Mouse (Mus musculus) right cerebral cortex, postnatal 10 days (tissue): ENCODE measurements around the gene Aaas.

ENCODE experiments used
- DNase-seq, 2 experiments: peaks; one replicate each; pipeline ENCODE4 v3.0.0; 2021; ENCODE audit warnings: low spot score in 2 of 2

Gene Aaas

DNA sequence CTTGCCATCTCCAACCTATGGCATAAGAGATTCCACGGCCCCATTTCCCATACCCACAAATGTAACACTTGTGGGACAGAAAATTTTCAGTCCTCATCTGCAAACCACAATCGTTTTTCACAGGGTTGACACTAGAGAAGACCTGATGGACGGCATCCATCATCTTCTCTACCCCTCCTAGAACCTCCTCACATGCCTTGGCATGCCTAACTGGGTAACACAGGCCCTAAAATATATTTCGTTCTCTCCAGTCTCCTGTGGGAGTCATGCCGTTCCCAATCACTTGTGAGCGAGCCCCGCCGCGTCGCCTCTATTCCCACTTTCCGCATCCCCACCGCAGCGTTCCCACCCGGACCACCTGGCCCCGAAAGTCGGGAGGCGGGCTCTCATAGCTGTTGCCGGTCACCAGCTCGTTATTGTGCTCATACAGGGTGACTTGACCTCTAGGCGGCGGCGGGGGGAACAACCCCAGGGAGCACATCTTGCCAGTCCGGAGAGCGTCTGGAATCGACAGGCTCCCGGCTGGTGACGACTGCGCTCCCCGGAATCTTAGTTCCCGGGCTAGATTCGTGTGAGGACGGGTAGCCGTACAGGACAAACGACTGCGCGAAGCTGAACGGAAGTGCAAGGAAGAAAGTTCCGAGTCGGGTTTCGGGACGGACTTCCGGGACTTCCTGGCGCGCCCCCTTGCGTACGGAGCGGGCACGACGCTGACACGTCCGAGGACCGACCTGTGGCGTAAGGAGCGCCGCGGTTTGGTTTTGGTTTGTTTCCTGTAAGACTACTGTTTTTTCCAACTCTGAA is at the start of gene Aaas:
Aaas (minus strand) TSS at position 634 of the 804 bp plus-strand sequence.
- peak; percentile 97 for DNase-seq

DNA sequence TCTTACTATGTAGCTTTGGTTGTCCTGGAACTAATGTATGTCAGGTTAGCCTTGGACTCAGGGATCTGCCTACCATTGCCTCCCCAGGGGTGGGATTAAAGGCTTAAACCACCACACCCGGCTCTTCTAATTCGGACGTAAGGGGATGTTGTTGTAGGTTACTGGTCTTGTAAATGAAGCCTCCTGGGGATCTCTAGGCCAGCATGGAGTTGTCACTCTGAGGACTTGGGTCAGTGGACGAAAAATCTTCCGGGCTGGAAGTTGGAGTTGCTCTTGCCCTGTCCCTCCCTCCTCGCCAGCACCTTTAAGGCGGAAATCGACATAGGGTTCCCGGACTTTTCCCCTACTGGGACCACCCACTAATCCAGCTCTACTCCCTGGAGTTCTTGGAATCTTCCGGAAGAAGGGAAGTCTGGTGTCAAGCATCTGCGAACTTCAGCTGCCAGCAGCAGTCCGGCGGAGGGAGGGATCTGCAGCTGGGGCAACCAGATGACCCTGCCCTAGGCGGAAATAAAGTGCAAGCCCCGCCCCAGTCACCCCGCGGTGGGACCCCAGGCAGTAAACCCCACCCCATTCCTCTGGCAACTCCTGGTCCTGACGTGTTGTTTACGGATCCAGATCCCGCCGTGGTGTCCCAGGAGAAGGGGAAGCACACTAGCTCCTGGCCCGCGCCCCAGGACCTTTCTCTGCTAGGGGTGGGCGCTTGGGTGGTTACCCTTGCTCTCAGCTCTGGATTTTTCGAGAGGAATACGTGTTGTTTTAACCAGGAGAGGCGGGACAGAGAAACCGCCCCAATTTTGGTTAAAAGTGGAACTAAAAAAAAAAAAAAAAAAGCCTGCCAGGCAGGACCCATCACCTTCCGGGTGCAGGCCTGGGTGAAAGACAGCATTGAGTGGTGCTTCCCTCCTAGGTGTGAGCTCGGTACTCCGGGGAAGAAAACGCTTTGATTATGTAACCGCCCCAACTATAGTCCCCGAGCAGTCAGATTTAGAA is 49.0 kb upstream of the Aaas start:
- peak; percentile 70 to 72 for DNase-seq

DNA sequence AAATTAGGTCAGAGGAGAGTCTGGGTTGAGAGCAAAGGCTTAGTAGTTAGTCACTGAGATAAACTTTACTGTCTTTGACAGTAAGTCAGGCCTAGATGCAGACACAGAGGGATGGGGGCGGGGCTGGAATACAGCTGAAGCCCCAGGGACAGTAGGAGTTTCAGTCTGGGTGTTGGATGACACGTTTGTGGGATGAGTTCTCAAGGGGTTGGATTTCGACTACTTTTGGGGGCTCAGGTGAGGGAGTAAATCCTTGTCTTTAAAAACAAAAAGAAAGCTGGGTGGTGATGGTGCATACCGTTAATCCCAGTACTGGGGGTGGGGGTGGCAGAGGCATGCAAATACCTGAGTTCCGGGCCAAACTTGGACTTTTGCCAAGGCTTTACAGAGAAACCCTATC is 48.1 kb upstream of the Aaas start:
- DNase-seq = no peak

DNA sequence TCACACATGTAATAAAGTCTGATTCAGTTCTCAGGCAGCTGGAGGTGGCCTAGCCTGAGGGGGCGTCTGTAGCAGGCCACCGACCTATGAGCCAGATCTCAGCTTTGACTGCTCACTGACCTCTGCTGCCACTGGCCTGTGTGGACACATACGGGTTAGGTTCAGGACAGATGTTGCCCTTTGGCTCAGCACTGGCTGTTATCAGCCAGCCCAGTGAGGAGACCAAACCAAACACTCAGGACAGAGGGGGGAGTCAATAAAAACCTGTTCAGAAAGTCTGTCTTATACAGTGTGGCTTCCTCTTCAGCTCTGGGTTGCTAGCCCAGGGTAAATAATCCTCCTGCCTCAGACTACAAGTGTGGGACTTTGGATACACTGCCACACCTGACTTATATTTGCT is 44.5 kb upstream of the Aaas start:
- DNase-seq = no peak

DNA sequence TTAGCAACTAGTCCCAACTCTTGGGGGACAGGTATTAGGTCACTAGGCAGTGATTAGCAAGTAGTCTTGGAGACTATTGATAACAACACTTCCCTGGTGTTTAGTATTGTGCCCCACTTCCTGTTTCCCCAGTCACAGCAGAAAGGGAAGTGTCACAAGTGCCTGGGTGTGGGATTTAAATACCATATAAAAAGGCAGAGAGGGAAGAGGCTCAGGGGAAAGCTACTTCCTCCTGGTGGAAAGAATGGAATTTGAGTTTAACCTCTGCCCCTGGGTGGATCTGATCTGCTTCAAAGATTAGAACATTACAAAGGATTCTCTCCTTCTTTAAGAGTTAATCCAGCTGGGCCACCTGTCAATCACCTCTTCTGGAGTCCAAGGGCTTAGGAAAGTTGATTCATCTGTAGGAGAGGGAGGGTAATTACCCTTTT is 43.0 kb upstream of the Aaas start:
- DNase-seq = no peak

DNA sequence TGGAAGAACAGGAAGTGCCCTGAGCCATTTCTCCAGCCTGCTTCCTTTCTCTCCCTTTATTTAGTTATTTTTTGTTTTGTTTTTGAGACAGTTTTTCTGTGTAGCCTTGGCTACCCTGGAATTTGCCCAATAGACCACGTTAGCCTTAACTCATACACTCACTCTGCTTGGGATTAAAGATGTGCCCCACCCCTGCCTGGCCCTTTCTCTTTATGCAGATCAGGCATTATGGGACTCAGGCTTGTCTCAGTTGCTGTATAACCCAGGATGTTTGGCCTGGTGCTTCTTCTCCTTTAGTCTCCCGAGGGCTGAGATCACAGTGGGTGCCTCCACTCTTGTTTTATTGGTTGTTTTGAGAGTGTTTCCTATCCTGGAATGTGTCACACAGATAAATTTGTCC is 41.9 kb upstream of the Aaas start:
- no peak for DNase-seq

DNA sequence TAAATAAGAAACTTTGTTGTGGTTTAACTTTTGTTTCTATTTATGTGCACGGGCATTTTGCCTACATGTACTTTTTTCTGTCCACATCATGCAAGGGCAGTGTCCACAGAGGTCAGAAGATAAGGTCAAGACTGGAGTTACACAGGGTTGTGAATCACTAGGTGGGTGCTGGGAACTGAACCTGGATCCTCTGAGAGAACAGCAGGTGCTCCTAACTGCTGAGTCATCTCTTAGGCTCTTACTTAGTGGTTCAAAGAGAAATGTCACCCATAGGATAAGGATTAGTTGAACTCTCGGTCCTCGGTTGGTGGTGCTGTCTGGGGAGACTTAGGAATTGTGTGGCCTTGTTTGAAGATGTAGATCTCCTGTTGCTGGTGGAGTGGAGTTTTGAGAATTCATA is 38.4 kb upstream of the Aaas start:
- DNase-seq = no peak

DNA sequence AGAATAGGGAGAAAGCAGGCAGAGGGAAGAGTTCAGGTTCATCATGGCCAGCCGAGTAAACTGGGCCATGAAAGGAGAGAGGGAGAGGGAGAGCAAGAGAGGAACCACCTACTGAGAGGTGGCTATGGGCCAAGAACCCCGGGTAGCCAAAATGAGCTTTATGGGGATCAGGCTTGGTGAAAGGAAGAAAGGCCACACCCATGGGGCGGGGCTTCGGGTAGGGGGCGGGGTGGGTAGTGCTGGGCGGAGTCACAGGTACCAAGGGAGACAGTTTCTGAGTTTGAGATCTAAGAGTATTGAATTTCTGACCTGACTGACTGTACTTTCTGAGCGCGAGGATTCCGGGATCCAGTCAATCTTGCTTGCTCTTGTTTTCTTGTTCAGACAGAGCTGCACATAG is 36.1 kb upstream of the Aaas start:
- DNase-seq = no peak

DNA sequence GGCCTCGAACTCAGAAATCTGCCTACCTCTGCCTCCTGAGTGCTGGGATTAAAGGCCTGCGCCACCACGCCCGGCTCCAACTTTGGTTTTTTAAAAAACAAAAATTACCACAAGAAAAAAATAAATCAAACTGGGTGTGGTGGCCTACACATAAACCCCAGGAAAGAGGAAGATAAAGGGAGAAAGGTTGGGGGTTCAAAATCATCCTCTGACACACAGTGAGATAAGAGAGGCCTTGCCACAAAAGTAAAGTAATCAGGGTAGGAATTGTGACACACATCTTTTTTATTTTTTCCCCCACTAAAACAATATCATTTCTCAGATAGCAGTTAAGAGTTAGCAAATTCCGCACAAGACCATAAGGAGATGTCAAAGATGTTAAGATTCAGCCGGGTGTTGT is 33.1 kb upstream of the Aaas start:
- DNase-seq = no peak

DNA sequence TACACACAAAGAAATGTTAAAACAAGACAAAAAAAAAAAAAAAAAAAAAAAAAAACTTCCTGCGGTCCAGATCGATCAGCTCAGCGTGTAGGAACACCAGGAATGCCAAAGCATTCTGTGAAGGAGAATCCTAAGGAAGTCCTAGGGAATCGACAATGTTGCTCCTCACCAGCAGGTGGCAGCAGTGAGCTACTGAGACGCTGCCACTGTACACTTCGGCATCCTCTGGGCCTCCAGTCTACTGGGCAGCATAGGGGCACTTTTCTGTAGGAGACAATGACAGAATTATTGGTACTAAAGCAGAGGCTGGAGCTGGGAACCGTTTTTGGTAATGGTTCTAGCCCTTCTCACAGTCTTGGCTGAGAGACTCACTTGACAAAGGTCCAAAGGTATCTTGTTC is 31.0 kb upstream of the Aaas start:
- peak; percentile 85 to 88 for DNase-seq

DNA sequence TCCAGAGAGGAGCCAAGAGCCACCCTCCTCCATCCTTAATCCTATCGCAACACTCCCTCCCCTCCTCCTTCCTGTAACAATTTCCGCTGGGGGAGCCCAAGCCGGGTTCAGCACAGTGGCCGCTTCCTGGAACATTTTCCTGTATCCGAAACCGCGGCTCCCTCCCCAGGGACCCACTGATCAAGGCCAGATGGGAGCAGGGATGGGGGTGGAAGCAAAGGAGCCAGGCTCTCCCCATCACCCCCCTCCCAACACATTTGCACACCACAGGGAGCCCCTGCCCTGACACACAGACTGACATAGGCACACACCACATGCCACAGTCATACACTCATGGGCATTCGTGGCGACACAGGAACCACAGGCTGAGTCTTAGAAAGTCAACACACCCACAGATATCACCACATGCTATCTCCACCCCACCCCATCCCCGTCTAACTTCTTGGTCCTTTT is 27.3 kb upstream of the Aaas start:
- no peak for DNase-seq

DNA sequence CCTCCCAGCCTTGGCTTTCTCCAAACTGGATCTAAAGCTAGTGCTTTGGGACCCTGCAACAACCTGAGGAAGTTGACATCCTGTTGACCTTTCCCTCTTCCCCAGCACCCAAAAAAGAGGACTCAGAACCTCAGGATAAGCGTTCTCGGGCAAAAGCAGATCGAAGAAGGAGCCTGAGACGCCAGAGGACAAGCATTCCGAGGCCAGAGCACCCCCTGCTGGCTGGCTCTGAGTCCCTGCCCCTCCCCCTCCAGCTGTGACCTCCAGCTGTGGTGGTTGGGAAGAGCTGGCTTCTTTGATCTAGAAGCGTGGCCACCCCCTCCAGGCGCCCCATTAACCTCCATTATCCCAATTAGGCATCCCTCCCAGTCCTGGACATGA is 26.6 kb upstream of the Aaas start:
- peak; percentile 81 to 84 for DNase-seq

DNA sequence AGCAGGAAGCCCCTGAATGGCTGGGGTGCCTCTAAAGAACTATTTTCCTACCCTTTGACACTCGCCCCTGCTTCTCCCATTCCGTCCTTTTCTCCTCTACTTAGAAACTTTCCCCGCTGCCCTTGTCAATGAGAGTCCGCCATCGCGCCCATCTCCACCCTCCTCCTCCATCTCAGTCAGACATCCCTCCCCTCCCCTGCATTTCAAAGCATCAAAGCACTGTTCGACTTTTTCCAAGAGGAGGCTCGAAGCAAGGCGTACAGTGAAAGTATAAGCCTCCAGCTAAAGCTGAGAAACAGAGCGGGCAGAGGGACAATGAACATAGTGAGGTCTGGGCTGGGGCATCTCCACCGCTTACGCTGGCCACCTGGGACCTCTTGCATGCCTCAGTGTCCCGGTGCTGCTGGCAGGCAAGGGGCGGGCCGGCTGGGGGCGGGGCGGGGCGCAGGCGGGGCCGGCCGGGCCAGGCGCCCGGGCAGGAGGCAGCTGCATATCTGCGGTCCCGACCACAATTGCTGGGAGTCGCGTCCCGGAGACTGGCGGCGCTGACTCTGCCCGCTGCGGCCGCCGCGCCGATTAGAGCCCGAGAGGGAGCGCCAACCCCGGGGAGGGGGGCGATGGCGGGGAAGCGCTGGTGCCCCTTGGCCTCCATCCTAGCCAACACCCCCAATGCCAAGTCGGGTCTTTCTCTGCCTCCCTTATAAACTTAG is 26.0 kb upstream of the Aaas start:
- peak in 1 of 2 experiments; percentile 34 for DNase-seq

DNA sequence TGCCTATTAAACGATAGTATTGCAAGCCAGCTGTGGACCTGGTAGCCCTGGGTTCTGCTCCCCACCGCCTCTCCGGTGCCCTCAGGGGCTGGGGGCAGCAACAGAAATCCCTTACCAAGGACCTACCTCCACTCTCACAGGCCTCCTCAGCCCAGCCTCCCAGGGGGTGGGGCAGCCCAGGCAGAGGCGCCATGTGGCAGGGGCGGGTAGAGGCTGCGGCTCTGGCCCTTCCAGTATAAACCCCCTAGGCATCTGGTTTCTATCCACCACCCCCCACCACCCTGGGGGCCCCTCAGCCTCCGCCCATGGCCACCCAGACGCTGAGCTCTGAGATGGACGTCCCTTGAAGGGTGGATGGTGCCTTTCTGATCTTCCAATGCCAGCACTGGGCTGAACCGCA is 20.2 kb upstream of the Aaas start:
- no peak for DNase-seq

DNA sequence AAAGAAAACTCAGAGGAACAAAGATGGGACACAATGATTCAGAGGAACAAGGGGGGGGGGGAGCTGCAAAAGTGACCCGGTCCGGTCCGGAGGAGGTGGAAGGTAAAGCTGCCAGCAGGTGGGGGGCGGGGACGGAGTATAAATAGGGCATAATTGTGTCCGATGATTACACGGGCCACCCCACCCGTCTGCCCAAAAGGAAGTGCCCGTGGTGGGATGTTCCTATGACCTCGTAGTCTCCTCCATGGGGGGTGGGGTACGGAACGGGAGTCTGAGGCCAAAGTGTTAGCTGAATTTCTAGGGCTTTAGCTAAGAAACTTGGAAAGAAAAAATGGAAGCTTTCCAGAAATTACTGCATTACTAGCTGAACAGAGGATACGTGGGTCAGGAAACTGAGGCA is 19.4 kb upstream of the Aaas start:
- DNase-seq = no peak

DNA sequence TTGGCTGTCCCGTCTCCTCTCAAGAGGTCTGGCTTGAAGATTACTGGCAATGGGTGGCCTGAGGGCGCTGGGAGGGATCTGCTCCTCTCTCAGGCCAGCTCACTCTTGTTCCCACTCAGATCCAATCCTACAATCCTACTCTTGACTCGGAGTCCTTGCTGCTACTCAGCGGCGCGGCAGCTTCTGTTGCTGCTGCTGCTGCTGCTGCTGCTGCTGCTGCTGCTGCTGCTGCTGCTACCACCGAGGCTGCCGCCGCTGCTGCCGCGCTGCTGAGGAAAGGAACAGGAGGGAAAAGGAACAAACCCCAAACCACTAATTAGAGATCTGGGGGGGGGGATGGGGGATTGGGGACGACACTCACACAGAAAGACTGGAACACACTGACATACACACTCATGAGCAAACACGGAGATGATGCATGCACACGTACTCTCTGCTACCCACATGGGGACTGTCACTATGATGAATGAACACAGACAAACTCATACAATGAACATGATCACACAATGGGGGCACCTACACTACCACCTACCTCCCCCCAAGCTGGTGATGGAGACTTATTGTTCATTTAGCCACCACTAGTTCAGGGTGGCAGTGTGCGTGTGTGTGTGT is 16.3 kb upstream of the Aaas start, which contains the start of gene Sp7:
Sp7 (minus strand) TSS at position 450 of the 612 bp plus-strand sequence.
- no peak for DNase-seq

DNA sequence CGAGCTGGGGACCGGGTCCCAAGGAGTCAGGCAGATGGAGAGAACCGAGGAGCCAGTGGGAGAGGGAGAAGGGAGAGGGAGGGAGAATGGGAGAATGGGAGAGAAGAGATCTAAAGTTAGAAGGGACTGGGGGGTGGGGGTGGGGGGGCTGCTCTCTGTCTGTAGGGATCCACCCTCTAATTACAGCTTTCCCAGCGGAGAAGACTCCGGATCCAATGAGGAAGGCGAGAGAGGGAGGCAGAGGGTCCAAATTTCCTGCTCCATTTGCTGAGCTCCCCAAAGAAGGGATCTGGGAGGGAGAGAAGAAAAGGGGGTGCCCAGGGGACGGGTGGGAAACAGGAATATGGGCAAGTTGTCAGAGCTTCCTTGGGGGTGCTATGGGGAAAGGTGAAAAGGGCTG is 15.7 kb upstream of the Aaas start:
- no peak for DNase-seq

DNA sequence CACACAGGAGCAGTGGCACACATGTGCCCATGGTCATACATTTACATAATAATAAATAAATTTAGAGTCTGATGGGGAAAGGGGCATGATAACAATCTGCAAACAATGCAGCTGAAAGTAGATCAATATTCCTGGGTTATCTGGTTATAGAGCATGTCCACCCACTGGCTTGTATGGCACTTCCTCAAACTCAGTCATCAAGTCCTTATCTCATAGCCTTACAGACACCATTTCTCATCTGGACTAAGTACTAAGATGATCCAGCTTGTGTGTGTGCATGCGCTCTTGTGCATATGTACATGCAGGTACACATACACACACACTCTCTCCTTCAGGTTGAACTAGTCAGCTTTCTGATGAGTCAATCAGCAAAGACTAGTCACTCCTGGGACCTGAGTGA is 14.1 kb upstream of the Aaas start:
- no peak for DNase-seq

DNA sequence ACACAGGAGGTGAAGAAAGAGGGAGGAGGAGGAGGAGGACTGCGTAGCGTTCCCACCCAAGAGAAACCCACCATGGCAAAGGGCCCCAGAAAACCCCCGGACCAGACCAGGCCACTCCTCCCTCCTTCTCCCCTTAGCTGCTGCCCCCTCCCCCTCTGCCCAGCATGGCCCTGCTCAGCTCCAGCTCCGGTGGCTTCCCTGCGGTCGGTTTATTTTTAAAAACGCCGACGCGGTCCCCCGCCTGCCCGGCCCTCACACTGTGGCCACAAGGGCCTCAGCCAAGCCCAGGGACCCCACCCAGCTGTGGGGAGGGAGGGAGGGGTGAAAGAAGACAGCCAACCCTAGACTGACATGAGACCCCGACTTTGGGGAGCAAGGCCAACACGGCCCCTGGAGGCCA is 12.1 kb upstream of the Aaas start:
- no peak for DNase-seq

DNA sequence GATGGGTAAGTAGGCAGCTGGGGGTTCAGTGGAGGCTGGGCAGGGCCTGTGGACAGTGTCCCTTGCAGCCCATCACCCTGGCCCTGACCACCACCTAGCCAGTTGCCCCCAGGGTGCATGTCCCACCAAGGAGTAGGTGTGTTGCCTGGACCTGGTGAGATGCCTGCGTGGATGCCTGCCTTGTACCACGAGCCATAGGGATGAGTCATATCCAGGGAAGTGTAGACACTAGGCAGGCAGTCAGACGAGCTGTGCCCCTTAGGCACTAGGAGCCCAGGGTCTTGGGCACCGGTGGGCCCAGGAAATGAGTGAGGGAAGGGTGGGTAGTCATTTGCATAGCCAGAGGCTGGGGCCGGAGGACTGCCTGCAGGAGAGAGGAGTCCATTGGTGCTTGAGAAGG is 8.3 kb upstream of the Aaas start:
- no peak for DNase-seq

DNA sequence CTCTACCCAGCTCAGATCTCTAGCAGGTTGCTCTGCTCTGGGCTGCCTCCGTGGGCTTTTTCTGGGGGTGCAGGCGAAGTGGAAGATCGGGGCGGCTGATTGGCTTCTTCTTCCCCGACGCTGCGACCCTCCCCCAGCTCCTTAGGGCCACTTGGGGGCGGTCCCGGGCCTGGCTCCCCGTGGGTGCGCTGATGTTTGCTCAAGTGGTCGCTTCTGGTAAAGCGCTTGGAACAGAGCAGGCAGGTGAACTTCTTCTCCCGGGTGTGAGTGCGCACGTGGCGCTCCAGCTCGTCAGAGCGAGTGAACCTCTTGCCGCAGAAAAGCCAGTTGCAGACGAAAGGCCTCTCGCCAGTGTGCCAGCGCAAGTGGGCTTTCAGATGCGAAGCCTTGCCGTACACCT is 7.6 kb upstream of the Aaas start:
- DNase-seq = no peak
